Mouse (Mus musculus) heart, postnatal 0 days (tissue): ENCODE results near the gene Gm20425. TPM values are rescaled to one million over a fixed set of nuclear protein-coding genes. Genes with fewer than 3 reads are reported as not detected.
A peak's percentile ranks its signal among the peaks of the same experiment; 100 is the strongest.

ENCODE experiments used
- ATAC-seq: fragments of 200-750 bp; cut with Nextera tagmentation; 2 replicates; pipeline ENCODE4 v1.8.0; 2017; ENCODE audit warnings: low read depth, moderate number of reproducible peaks, moderate library complexity; ENCODE audit not compliant: insufficient read depth
- DNase-seq: peaks from one replicate; pipeline ENCODE4 v3.0.0-alpha.2; 2016; ENCODE audit warnings: low spot score
- H3K27ac ChIP-seq: fragments of 300-500 bp; sonication (generic); 2 replicates; pipeline ENCODE4 v1.5.1; 2014; ENCODE audit warnings: low read depth, mild to moderate bottlenecking
- H3K27me3 ChIP-seq: fragments of 300-500 bp; sonication (generic); 2 replicates; pipeline ENCODE4 v1.6.1; 2014; ENCODE audit warnings: low read length, mixed read lengths; ENCODE audit not compliant: control insufficient read depth, insufficient read depth
- H3K36me3 ChIP-seq: fragments of 300-500 bp; sonication (generic); replicated peaks from 2 replicates; pipeline ENCODE4 v1.6.1; 2014; ENCODE audit warnings: low read length, mixed read lengths; ENCODE audit not compliant: control insufficient read depth, insufficient read depth
- H3K4me1 ChIP-seq: fragments of 300-500 bp; sonication (generic); 2 replicates; pipeline ENCODE4 v1.6.1; 2014; ENCODE audit warnings: antibody characterized with exemption; ENCODE audit not compliant: control insufficient read depth, insufficient read depth
- H3K4me2 ChIP-seq: fragments of 300-500 bp; sonication (generic); 2 replicates; pipeline ENCODE4 v1.6.1; 2014; ENCODE audit warnings: low read depth, mild to moderate bottlenecking, low read length, moderate library complexity
- H3K4me3 ChIP-seq: fragments of 300-500 bp; sonication (generic); 2 replicates; pipeline ENCODE4 v1.5.1; 2014; ENCODE audit warnings: low read depth, low read length
- H3K9ac ChIP-seq: fragments of 300-500 bp; sonication (generic); replicated peaks from 2 replicates; pipeline ENCODE4 v1.6.1; 2014; ENCODE audit warnings: low read depth, low read length, mixed read lengths
- H3K9me3 ChIP-seq: fragments of 300-500 bp; sonication (generic); replicated peaks from 2 replicates; pipeline ENCODE4 v1.6.1; 2016; ENCODE audit warnings: low read length; ENCODE audit not compliant: control insufficient read depth
- CTCF ChIP-seq: IDR thresholded peaks from 2 replicates; pipeline ENCODE4 v1.5.1; 2016; ENCODE audit warnings: antibody characterized with exemption, control low read depth, low read depth
- EP300 ChIP-seq: IDR thresholded peaks from 2 replicates; pipeline ENCODE4 v1.6.1; 2016; ENCODE audit warnings: antibody characterized with exemption, low read depth
- WGBS: fragments of 180-500 bp; shearing (Covaris S2); extraction: QIAGEN DNeasy Blood & Tissue Kit; methylation state at CpG from one replicate; pipeline ENCODE4 v1.1.7; 2014; 5-methylcytosine and 5-hydroxymethylcytosine counted together
- polyA plus RNA-seq: library from polyadenylated mRNA; unstranded; fragments of >200 nt; fragmentation: Nextera tagmentation; extraction: Ambion mirVana; gene quantifications from 2 replicates; pipeline ENCODE4 v1.2.1, GENCODE M21; 2015
- total RNA-seq: library from RNA; depleted of rRNA; stranded (reverse); fragments of >200 nt; gene quantifications from 2 replicates; pipeline ENCODE4 v1.2.3, GENCODE M21; 2014; ENCODE audit warnings: low replicate concordance; rRNA removed

The Gm20425 gene
- total and polyA plus RNA-seq, 2 experiments from 2014 or later: 3.0 to 4.2 TPM

- Histone ChIP-seq H3K4me2 (no peak overlapping the region), H3K9ac (no peak overlapping the region), H3K27me3 (no peaks in the 10 kb centered on the region), H3K4me1 (no peaks in the 10 kb centered on the region), H3K9me3 (no peaks in the 10 kb centered on the region), H3K27ac (no peak overlapping the region), H3K36me3 (no peaks in the 10 kb centered on the region), H3K4me3 (no peak overlapping the region)
- TF ChIP-seq CTCF (no peak), EP300 (no peak)
- 61% methylated on average over 5 of the region's 5 CpGs for WGBS
- DNase-seq: no peak
- ATAC-seq: no peak
Measured at GRCm38 (mm10) chr9:103145351-103145750, 84.8 kb downstream of the Gm20425 start.

- Histone ChIP-seq H3K27me3 (no peaks in the 10 kb centered on the region), H3K36me3 (no peaks in the 10 kb centered on the region), H3K4me1 (no peaks in the 10 kb centered on the region), H3K27ac (no peak overlapping the region), H3K4me2 (no peak overlapping the region), H3K9ac (no peak overlapping the region), H3K4me3 (no peak overlapping the region), H3K9me3 (no peaks in the 10 kb centered on the region)
- WGBS: 46% methylated on average over 4 of the region's 4 CpGs
- DNase-seq (no peak), ATAC-seq (no peak)
- no peak for TF ChIP-seq CTCF
- no peak for TF ChIP-seq EP300
Measured at GRCm38 (mm10) chr9:103143881-103144280, 86.2 kb downstream of the Gm20425 start.

- WGBS: 45% methylated on average over 7 of the region's 7 CpGs
- peaks cover 5% of the 10 kb centered on the region; the same call in 1 of the 2 replicates for H3K4me1 ChIP-seq
Measured at GRCm38 (mm10) chr9:103141266-103141665, 88.8 kb downstream of the Gm20425 start.

GRCm38 (mm10) chr9:103140384-103140783 is 89.7 kb downstream of the Gm20425 start:
- H3K27me3 ChIP-seq: no peaks in the 10 kb centered on the region
- H3K9ac ChIP-seq: no peak overlapping the region
- H3K4me2 ChIP-seq: no peak overlapping the region
- ATAC-seq (no peak), DNase-seq (no peak)
- TF ChIP-seq EP300 (no peak), CTCF (no peak)
- H3K9me3 ChIP-seq: no peaks in the 10 kb centered on the region
- WGBS: 82% methylated on average over 6 of the region's 6 CpGs
- H3K27ac ChIP-seq: no peak overlapping the region
- H3K4me3 ChIP-seq: no peak overlapping the region
- peaks cover 5% of the 10 kb centered on the region; the same call in 1 of the 2 replicates for H3K4me1 ChIP-seq
- no peaks in the 10 kb centered on the region for H3K36me3 ChIP-seq

More at GRCm38 (mm10) chr9:103141266-103141665, 88.8 kb downstream of the Gm20425 start:
- peak; percentile 74 for ATAC-seq
- no peak overlapping the region for H3K4me2 ChIP-seq
- peak; percentile 61 for DNase-seq
- no peak overlapping the region for H3K4me3 ChIP-seq
- no peaks in the 10 kb centered on the region for H3K36me3 ChIP-seq
- TF ChIP-seq CTCF: no peak
- no peak for TF ChIP-seq EP300
- H3K9ac ChIP-seq: no peak overlapping the region
- no peaks in the 10 kb centered on the region for H3K27me3 ChIP-seq
- H3K27ac ChIP-seq: 0 out of 2 replicates have a peak overlapping the region, but pooled peaks have one; percentile 46
- H3K9me3 ChIP-seq: no peaks in the 10 kb centered on the region

Other genes with a start within 250 kb of the Gm20425 start
- gene Slco2a1, start 241.6 kb downstream of the Gm20425 start, total RNA-seq: 10.2 and 15.1 TPM in 2 replicates
- 5.2 and 5.7 TPM in 2 replicates for gene Slco2a1, start 241.6 kb downstream of the Gm20425 start, polyA plus RNA-seq
- 1.7 and 1.9 TPM in 2 replicates for gene Rab6b, start 118.5 kb downstream of the Gm20425 start, total RNA-seq
- gene Rab6b, start 118.5 kb downstream of the Gm20425 start, polyA plus RNA-seq: 1.9 and 2.1 TPM in 2 replicates
- gene Srprb, start 28.2 kb downstream of the Gm20425 start, total RNA-seq: 33.5 and 35.6 TPM in 2 replicates
- gene Srprb, start 28.2 kb downstream of the Gm20425 start, polyA plus RNA-seq: 29.4 and 30.2 TPM in 2 replicates
- 38.5 and 110 TPM in 2 replicates for gene Trf, start 137 bp upstream of the Gm20425 start, total RNA-seq
- 27.9 and 39.0 TPM in 2 replicates for gene Trf, start 137 bp upstream of the Gm20425 start, polyA plus RNA-seq
- not detected in 2 replicates for gene 1300017J02Rik, start 74.8 kb upstream of the Gm20425 start, total RNA-seq
- 1.3 and 1.4 TPM in 2 replicates for gene 1300017J02Rik, start 74.8 kb upstream of the Gm20425 start, polyA plus RNA-seq
- gene Topbp1, start 74.9 kb upstream of the Gm20425 start, total RNA-seq: 29.7 and 33.9 TPM in 2 replicates
- 14.2 and 15.0 TPM in 2 replicates for gene Topbp1, start 74.9 kb upstream of the Gm20425 start, polyA plus RNA-seq
- 81.1 and 152 TPM in 2 replicates for gene Cdv3, start 135.5 kb upstream of the Gm20425 start, total RNA-seq
- 55.7 and 63.0 TPM in 2 replicates for gene Cdv3, start 135.5 kb upstream of the Gm20425 start, polyA plus RNA-seq